Mouse (Mus musculus) CH12.LX (cell line): Measurements from ENCODE around the gene Dcaf12. TPM values are rescaled to one million over a fixed set of nuclear protein-coding genes. Genes with fewer than 3 reads are reported as not detected.
A peak's percentile ranks its signal among the peaks of the same experiment; 100 is the strongest.

Experiments used
- DNase-seq: peaks from one replicate; pipeline ENCODE4 v3.0.0-alpha.2; 2013; ENCODE audit errors: extremely low read depth
- H3K27ac ChIP-seq: 2 replicates; pipeline ENCODE4 v1.5.1; 2012; ENCODE audit warnings: low read depth, mild to moderate bottlenecking, control low read depth, moderate library complexity; ENCODE audit not compliant: insufficient read depth
- H3K27me3 ChIP-seq: replicated peaks from 2 replicates; pipeline ENCODE3; 2012; ENCODE audit warnings: inconsistent platforms
- H3K36me3 ChIP-seq, 2 experiments: replicated peaks in 1 of 2; 2 replicates each; pipeline versions ENCODE3 to v1.6.1; 2012; ENCODE audit warnings: inconsistent platforms in 1 of 2, low read length in 1 of 2, mild to moderate bottlenecking in 1 of 2, mixed read lengths in 1 of 2, moderate library complexity in 1 of 2; ENCODE audit not compliant: control insufficient read depth in 1 of 2, insufficient read depth in 1 of 2
- H3K4me1 ChIP-seq, 2 experiments: 2 replicates each; pipeline ENCODE4 v1.6.1; 2012; ENCODE audit warnings: inconsistent platforms in 1 of 2, moderate library complexity in 1 of 2; ENCODE audit not compliant: insufficient read depth in 2 of 2, control insufficient read depth in 1 of 2
- H3K4me2 ChIP-seq: 2 replicates; pipeline ENCODE4 v1.6.1; 2012; ENCODE audit warnings: low read depth, mild to moderate bottlenecking, control low read depth; ENCODE audit not compliant: poor library complexity, insufficient read depth, severe bottlenecking
- H3K4me3 ChIP-seq, 3 experiments: fragments of 150-350 bp in 1 of 3; sonication (generic) in 1 of 3; replicated peaks in 1 of 3; 2 replicates each; pipeline versions ENCODE3 to v1.5.1; 2011 to 2012; ENCODE audit warnings: low read depth in 2 of 3, low read length in 2 of 3, mild to moderate bottlenecking in 2 of 3, moderate library complexity in 2 of 3, control low read depth in 1 of 3, improper control_type of control experiment in 1 of 3, inconsistent platforms in 1 of 3, mixed read lengths in 1 of 3; ENCODE audit not compliant: poor library complexity in 1 of 3
- H3K79me2 ChIP-seq: replicated peaks from 2 replicates; pipeline ENCODE4 v1.6.1; 2012; ENCODE audit warnings: mild to moderate bottlenecking, moderate library complexity; ENCODE audit not compliant: control insufficient read depth, poor library complexity, insufficient read depth, severe bottlenecking; ENCODE audit errors: extremely low read depth
- H3K9ac ChIP-seq: 2 replicates; pipeline ENCODE4 v1.6.1; 2012; ENCODE audit warnings: low read depth, mild to moderate bottlenecking, control low read depth, moderate library complexity; ENCODE audit not compliant: insufficient read depth
- H3K9me3 ChIP-seq: replicated peaks from 2 replicates; pipeline ENCODE3; 2012; ENCODE audit warnings: low read length, inconsistent platforms, mixed read lengths
- BHLHE40 ChIP-seq: IDR thresholded peaks from 2 replicates; pipeline ENCODE4 v1.6.1; 2011; ENCODE audit warnings: mild to moderate bottlenecking, low read depth, low read length, improper control_type of control experiment
- CHD2 ChIP-seq: IDR thresholded peaks from 2 replicates; pipeline ENCODE4 v1.6.1; 2011; ENCODE audit warnings: low read length, improper control_type of control experiment
- E2F4 ChIP-seq: IDR thresholded peaks from 2 replicates; pipeline ENCODE4 v1.6.1; 2011; ENCODE audit warnings: low read depth, low read length, improper control_type of control experiment; ENCODE audit not compliant: insufficient replicate concordance
- EP300 ChIP-seq: IDR thresholded peaks from 2 replicates; pipeline ENCODE4 v1.6.1; 2011; ENCODE audit warnings: low read length, improper control_type of control experiment
- ETS1 ChIP-seq: conservative IDR thresholded peaks from 2 replicates; pipeline ENCODE4 v1.6.1; 2012; ENCODE audit warnings: low read depth, mild to moderate bottlenecking, inconsistent platforms, low read length, improper control_type of control experiment, moderate library complexity
- GABPA ChIP-seq: IDR thresholded peaks from 2 replicates; pipeline ENCODE4 v1.6.1; 2012; ENCODE audit warnings: low read depth, low read length, improper control_type of control experiment, inconsistent platforms; ENCODE audit not compliant: insufficient replicate concordance
- HCFC1 ChIP-seq: IDR thresholded peaks from 2 replicates; pipeline ENCODE4 v1.6.1; 2012; ENCODE audit warnings: low read depth, mild to moderate bottlenecking, inconsistent platforms, low read length, improper control_type of control experiment
- JUN ChIP-seq: IDR thresholded peaks from 2 replicates; pipeline ENCODE4 v1.6.1; 2011; ENCODE audit warnings: low read depth, mild to moderate bottlenecking, low read length, improper control_type of control experiment, moderate library complexity; ENCODE audit not compliant: insufficient read depth
- JUND ChIP-seq: conservative IDR thresholded peaks from 2 replicates; pipeline ENCODE4 v1.6.1; 2011; ENCODE audit warnings: low read depth, low read length, improper control_type of control experiment
- KAT2A ChIP-seq: IDR thresholded peaks from 2 replicates; pipeline ENCODE4 v1.6.1; 2012; ENCODE audit warnings: low read length, improper control_type of control experiment, inconsistent platforms; ENCODE audit not compliant: insufficient replicate concordance
- MEF2A ChIP-seq: IDR thresholded peaks from 2 replicates; pipeline ENCODE4 v1.6.1; 2014; ENCODE audit warnings: low read depth, mild to moderate bottlenecking, inconsistent platforms, low read length, improper control_type of control experiment, borderline replicate concordance
- MXI1 ChIP-seq: IDR thresholded peaks from 2 replicates; pipeline ENCODE4 v1.6.1; 2011; ENCODE audit warnings: mild to moderate bottlenecking, low read depth, low read length, improper control_type of control experiment
- MYC ChIP-seq: IDR thresholded peaks from 2 replicates; pipeline ENCODE4 v1.6.1; 2011; ENCODE audit warnings: low read depth, mild to moderate bottlenecking, improper control_type of control experiment, low read length
- NELFE ChIP-seq: IDR thresholded peaks from 2 replicates; pipeline ENCODE4 v1.6.1; 2011; ENCODE audit warnings: low read depth, low read length, improper control_type of control experiment
- RAD21 ChIP-seq: IDR thresholded peaks from 2 replicates; pipeline ENCODE4 v1.6.1; 2011; ENCODE audit warnings: low read depth, mild to moderate bottlenecking, low read length, improper control_type of control experiment, moderate library complexity
- SIN3A ChIP-seq: IDR thresholded peaks from 2 replicates; pipeline ENCODE4 v1.6.1; 2012; ENCODE audit warnings: low read length, improper control_type of control experiment, inconsistent platforms
- TCF12 ChIP-seq: IDR thresholded peaks from 2 replicates; pipeline ENCODE4 v1.6.1; 2014; ENCODE audit warnings: low read depth, mild to moderate bottlenecking, inconsistent platforms, low read length, improper control_type of control experiment
- UBTF ChIP-seq: IDR thresholded peaks from 2 replicates; pipeline ENCODE4 v1.6.1; 2012; ENCODE audit warnings: low read depth, mild to moderate bottlenecking, inconsistent platforms, low read length, improper control_type of control experiment, moderate library complexity
- USF2 ChIP-seq: conservative IDR thresholded peaks from 2 replicates; pipeline ENCODE4 v1.6.1; 2011; ENCODE audit warnings: low read depth, low read length, improper control_type of control experiment
- ZC3H11A ChIP-seq: IDR thresholded peaks from 2 replicates; pipeline ENCODE4 v1.6.1; 2012; ENCODE audit warnings: low read depth, mild to moderate bottlenecking, inconsistent platforms, low read length, improper control_type of control experiment
- ZMIZ1 ChIP-seq: IDR thresholded peaks from 2 replicates; pipeline ENCODE4 v1.6.1; 2012; ENCODE audit warnings: low read depth, mild to moderate bottlenecking, inconsistent platforms, low read length, improper control_type of control experiment
- ZNF384 ChIP-seq: IDR thresholded peaks from 2 replicates; pipeline ENCODE4 v1.6.1; 2012; ENCODE audit warnings: low read depth, low read length, improper control_type of control experiment, inconsistent platforms
- dilution Hi-C: fragments of 300-500 bp; cut with MboI; formaldehyde crosslinking; loops from 2 replicates; pipeline ENCODE4 v1.14.3; 2020; ENCODE audit warnings: low sequenced_read_pairs; ENCODE audit not compliant: extremely low pct_unique_long_range_greater_than_20kb, extremely low pct_ligation_motif_present
- in situ Hi-C: fragments of 300-500 bp; cut with MboI; formaldehyde crosslinking; loops from 3 replicates; pipeline ENCODE4 v1.14.3; 2019; ENCODE audit warnings: low sequenced_read_pairs, low pct_ligation_motif_present, low pct_unique_long_range_greater_than_20kb, mixed read lengths
- polyA plus RNA-seq: library from polyadenylated mRNA; unstranded; fragments of >175 nt; gene quantifications from 2 replicates; pipeline ENCODE4 v1.2.1, GENCODE M21; 2012; ENCODE audit warnings: low read depth; ENCODE audit not compliant: insufficient read length
- total RNA-seq, 2 experiments: library from RNA; depleted of rRNA; stranded (reverse); fragments of 300-350 nt in 1 of 2; fragments of >200 nt in 1 of 2; gene quantifications; 2 replicates each; pipeline ENCODE4 v1.2.3; 2012 to 2014

The Dcaf12 gene
- total and polyA plus RNA-seq, 3 experiments, result 31.3 to 42.0 (median 33.7) TPM

- TF ChIP-seq ZC3H11A (no peak), UBTF (0 out of 2 replicates have a peak, but pooled peaks have one; percentile 64)
These were observed at the start of gene Dcaf12 (continued) for GRCm38 (mm10) chr4:41314141-41315129.

GRCm38 (mm10) chr4:41361059-41361458 is 46.4 kb upstream of the Dcaf12 start:
- H3K4me2 ChIP-seq, result no peak overlapping the region
- no peaks in the 10 kb centered on the region for H3K27me3 ChIP-seq
- H3K9me3 ChIP-seq, result no peaks in the 10 kb centered on the region
- H3K36me3 ChIP-seq, result peaks cover 0 to 38% of the 10 kb centered on the region in 2 experiments
- TF ChIP-seq ETS1 (no peak), BHLHE40 (no peak), USF2 (no peak), HCFC1 (no peak), CHD2 (no peak), SIN3A (no peak), MYC (no peak), JUND (no peak), E2F4 (no peak), MXI1 (no peak), RAD21 (no peak), KAT2A (no peak), ZNF384 (no peak), ZMIZ1 (no peak), MEF2A (no peak), GABPA (no peak), JUN (no peak), TCF12 (no peak), EP300 (no peak), NELFE (no peak)
- in situ Hi-C loops, result no loop called here
- peaks cover 0 to 22% of the 10 kb centered on the region in 2 experiments; a peak in 3 of 4 replicates for H3K4me1 ChIP-seq
- no peak overlapping the region for H3K9ac ChIP-seq
- dilution Hi-C loops, result no loop called here
- no peak overlapping the region for H3K27ac ChIP-seq
- no peak overlapping the region for H3K4me3 ChIP-seq
- no peak for DNase-seq
- H3K79me2 ChIP-seq, result peaks cover 13% of the 10 kb centered on the region
